Mouse (Mus musculus) left cerebral cortex, adult 2 months (tissue): ENCODE results near the gene Nfib. TPM values are rescaled to one million over a fixed set of nuclear protein-coding genes. Genes with fewer than 3 reads are reported as not detected.
A peak's percentile ranks its signal among the peaks of the same experiment; 100 is the strongest.

Experiments used
- DNase-seq, 2 experiments: peaks; one replicate each; pipeline ENCODE4 v3.0.0; 2021 to 2022; ENCODE audit warnings: low spot score in 2 of 2, mixed read lengths in 1 of 2; ENCODE audit errors: extremely low spot score in 1 of 2
- H3K27ac ChIP-seq: fragments of 200-600 bp; 2 replicates; pipeline ENCODE4 v1.8.1; 2022
- H3K4me3 ChIP-seq: fragments of 200-600 bp; 2 replicates; pipeline ENCODE4 v1.8.1; 2022
- CTCF ChIP-seq: fragments of 200-600 bp; IDR thresholded peaks from 2 replicates; pipeline ENCODE4 v1.8.1; 2022; ENCODE audit warnings: antibody characterized with exemption, mild to moderate bottlenecking, moderate library complexity
- intact Hi-C: fragments of 180-260 bp; cut with DNase I; formaldehyde crosslinking; loops from one replicate; pipeline ENCODE4 v1.15.1; 2025
- total RNA-seq, 2 experiments: library from RNA; stranded (reverse); gene quantifications; 2 replicates each; pipeline ENCODE4 v1.2.3; 2021

Gene Nfib
- total RNA-seq, 2 experiments from 2014 or later = 83.8 to 90.1 TPM

DNA sequence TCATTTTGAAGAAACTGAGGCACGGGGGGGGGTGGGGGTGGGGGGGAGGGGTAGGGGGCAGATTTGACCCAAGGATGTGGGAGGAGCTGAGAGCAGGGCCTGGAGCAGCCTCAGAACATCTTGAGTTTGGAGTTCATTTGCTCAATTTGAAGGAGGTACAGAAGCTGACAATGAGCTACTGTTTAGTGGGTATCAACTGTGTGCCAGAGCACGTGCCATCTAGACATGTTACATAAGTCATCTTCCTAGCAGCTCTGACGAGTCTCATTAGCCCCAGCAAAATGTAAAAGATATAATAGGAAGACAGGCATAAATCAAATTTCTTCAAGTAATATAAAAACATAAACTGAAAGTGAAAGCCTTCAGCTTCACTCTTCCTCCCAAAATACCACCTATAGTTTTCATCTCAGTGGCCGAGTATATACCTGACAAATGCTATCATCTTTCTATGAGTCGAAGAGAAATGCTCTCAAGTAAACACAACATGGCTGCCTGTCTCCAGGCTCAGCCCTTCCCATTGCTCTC is 165.0 kb downstream of the Nfib start:
- TF ChIP-seq CTCF = no peak
- intact Hi-C loops = loop anchor here (5.0 to 10.0 kb wide), 3 partner anchors 248 to 1363 kb away; no protein-coding TSS in a partner anchor
- no peak for DNase-seq
- no peak overlapping the region for H3K4me3 ChIP-seq
- H3K27ac ChIP-seq = peak overlapping the region; percentile 69

DNA sequence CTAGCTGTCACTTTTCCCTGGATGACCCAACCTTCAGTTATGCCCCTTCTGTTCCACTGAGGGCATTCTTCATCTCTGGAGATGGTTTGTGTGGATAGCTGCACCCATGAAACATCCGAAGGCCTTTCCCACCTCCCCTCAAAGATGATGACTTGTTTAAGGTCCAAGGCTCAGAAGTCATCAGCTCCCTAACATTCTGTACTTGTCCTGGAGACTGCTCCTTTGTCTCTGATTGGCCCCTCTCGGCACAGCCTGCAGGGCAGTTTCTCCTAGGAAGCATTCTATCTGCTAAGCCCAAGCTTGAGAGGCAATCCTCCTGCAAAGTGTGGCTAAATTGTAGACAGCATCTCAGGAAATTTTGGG is 165.5 kb downstream of the Nfib start:
- no peak for TF ChIP-seq CTCF
- DNase-seq = no peak
- intact Hi-C loops = loop anchor here (5.0 to 10.0 kb wide), 3 partner anchors 248 to 1363 kb away; no protein-coding TSS in a partner anchor
- Histone ChIP-seq H3K4me3 (no peak overlapping the region), H3K27ac (peak overlapping the region; percentile 78)

DNA sequence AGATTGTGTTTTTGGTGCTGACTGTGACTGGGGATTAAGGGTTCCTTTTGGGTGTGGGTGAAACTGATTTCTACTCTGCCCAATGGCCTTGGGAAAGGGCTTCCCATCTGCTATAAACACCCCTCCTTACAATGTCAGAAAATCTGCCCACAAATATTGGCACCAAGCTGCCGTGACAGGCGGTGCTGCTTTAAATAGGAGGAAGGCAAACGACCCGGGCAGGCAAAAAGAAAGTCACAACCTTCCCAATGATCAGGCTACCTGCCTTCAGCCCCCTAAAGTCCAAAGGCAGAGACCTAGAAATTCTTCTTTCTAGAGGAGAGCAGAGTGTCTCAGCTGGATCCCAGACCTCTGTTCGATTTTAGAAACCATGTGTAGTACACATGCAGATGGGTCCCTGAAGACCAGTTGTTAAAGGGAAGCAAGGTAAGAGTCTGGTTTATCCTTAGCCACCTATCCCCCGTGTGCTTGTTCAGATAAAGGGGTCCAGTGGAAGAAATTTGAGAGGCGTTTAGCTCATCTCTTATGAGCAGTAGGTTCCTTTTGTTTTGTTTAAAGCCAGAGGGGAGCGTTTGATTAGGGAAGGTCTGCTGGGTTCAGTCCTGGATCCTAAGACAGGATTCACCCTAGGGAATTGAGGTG is 166.0 kb downstream of the Nfib start:
- DNase-seq = no peak
- Histone ChIP-seq H3K4me3 (no peak overlapping the region), H3K27ac (peak overlapping the region; percentile 78)
- no peak for TF ChIP-seq CTCF
- intact Hi-C loops = loop anchor here (2.0 to 10.0 kb wide), 4 partner anchors 35 to 1362 kb away; no protein-coding TSS in a partner anchor

DNA sequence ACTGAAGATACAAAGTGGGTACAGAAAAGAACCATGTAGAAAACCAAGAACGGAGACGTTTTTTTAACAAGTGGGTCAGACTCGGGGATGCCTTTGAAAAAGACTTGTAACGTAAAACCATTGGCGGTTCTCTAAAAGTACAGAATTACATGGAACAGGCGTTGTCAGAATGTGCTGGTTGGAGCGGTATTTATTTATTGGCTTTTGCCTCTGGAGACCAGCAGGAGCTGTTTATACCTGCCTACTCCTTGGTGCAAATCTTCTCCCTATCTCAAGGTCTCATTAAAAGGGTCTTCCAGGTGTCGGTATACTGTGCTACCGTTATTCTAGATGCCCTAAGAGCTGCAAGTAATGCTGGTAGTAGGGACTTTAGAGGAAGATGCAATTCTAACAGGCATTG is 166.7 kb downstream of the Nfib start:
- no peak for DNase-seq
- TF ChIP-seq CTCF = no peak
- peak overlapping the region; percentile 87 for H3K27ac ChIP-seq
- intact Hi-C loops = loop anchor here (2.0 kb wide), 1 partner anchor 34 kb away; no protein-coding TSS in a partner anchor
- peak overlapping the region; percentile 53 for H3K4me3 ChIP-seq

DNA sequence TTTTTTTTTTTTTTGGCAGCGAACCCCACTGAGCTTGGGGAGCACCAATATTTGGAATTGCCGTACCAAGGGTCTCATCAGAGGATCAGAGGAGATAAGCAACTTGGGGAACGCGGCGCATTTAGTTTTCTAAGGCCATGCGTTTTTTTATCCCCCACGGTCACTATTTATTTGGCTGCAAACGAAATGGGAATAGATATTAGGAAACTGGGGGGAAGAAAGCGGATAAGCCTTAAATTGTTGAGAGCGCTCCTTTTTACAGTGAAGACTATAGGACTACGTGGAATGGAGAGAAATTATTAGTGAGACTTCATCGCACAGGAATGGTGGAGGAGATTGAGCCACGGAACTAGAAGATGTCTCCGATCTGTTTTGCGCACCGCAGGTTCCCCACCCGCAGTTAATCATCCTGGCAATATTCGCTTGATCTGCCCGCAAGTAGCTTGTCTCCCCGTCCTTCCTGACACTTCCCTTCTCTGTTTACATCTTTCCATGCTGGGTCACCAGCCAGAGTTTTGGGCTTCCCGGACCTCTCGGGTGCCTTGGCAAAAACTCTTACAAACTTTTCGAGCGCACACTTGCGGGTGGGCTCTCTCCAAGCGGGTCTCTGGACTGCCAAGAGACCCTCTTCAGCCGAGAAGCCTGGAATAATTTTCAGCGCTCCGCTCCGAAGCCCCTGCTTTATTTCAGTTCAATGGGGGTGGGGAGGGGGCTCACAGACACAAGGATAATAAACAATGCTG is 167.3 kb downstream of the Nfib start:
- intact Hi-C loops = loop anchor here (2.0 kb wide), 1 partner anchor 33 kb away; no protein-coding TSS in a partner anchor
- no peak for DNase-seq

DNA sequence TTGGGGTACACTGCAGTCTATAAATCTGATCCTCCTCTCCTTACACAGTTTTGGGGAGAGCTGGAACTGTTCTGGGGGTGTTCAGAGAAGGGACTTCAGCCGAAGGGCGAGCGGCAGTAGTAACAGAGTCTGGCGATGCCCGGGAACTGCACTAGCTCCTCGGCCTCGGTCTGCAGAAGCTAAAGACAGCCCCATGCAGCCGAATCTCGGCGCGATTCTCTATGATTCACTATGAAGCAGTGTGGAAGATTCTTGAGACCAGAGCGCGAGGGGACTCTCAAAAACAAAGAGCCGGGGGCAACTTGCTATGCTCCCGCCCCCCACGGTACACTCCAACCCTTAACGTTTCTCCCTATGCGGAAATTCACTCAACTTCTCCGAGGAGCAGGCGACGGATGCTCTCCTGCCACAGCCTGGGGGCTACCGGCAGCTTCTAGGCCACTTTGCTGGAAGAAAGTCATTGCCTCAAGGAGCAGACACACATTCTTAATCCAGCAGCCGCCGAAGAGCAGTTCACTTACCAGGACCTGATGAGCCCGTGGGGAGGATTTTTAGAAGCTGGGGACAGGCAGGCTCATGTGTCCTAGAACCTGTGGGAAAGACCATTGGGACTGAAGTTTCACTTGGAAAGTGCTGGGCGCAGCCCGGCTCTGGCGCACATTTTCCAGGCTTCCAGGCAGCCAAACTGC is 168.1 kb downstream of the Nfib start:
- H3K27ac ChIP-seq = peak overlapping the region; percentile 87
- peak overlapping the region; percentile 53 for H3K4me3 ChIP-seq
- TF ChIP-seq CTCF = no peak
- DNase-seq = peak; percentile 16 to 48
- intact Hi-C loops = loop anchor here (2.0 kb wide), 1 partner anchor 21 kb away; no protein-coding TSS in a partner anchor

More for the DNA sequence above, 167.3 kb downstream of the Nfib start:
- Histone ChIP-seq H3K4me3 (peak overlapping the region; percentile 53), H3K27ac (peak overlapping the region; percentile 87)
- TF ChIP-seq CTCF = no peak

DNA sequence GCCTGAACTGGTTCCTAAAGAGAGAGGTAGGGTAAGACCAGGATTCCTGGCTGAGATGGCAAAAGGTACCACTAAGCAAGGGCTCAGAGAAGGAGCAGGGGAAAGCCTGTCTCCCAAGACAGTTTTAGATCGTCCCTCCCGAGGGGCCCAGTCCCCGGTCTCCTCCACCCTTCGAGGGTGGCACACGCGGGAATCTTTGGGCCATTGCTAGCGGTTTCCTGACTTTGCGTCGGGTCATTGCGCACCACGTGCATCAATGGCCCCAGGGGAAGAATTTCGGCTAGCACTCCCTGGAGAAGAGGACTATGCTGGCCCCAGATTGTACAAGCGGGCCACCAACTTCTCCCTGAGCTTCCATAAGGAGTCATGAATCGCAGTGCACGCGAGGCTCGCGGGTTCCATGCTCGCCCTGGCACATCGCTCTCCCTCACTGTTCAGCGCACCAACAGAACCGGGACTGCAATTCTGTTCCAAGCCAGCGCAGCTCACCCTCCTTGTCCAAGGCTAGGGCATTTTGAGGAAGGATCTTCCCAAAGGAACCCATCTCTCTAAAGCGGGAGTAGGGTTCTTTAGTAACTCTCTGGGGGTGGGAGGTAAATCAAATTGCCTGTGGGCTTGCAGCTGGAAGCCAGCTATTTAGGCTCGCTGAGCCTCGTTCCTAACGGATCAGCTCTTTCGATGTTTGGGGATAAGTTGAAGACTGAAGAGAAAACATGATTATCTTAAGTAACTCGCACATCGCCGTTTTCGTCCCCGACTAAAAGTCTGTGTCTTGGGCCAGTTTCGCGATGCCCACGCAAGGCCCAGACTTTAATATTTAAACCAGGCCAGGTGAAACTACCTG is 168.9 kb downstream of the Nfib start:
- no peak for TF ChIP-seq CTCF
- intact Hi-C loops = loop anchor here (2.0 kb wide), 1 partner anchor 20 kb away; no protein-coding TSS in a partner anchor
- Histone ChIP-seq H3K27ac (peak overlapping the region; percentile 87), H3K4me3 (peak overlapping the region; percentile 53)
- DNase-seq = peak in 1 of 2 experiments; percentile 41

DNA sequence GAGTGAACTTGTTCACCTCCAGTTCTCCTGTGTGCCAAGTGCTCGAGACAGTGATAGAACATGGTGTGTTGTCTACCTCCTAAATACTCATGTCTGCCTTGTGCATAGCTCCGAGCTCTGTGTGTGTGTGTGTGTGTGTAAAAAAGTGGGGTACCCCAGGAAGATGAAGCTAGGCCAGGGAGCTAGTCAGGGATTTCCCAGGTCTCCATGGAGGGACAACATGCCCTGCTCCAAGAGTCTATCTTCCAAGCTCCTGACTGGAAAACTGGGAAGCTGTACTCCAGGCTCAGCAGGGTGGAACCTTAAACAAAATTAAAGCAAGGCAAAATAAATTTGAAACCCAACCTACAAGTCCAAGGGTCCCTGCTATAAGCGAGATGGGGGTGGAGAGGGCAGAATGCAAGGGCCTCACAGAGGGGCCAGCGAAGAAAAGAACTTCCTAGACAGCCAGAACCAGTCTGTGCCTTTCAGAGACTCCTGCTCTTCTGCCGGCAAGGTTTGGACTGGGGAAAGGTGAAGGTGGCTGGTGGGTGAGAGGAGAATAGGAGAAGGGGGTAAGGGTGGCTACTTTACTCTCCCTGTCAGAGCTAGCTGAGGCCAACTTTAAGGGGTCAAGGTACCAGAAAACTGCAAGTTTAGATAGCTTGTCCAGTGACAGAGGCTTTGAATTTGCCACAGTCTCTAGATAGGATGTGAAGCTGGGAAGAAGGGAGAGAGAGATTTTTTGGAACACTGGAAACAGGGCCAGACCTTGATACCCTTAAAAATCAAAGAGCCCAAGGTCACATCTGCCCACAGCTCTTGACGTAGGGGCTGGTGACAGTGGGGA is 169.7 kb downstream of the Nfib start:
- Histone ChIP-seq H3K4me3 (peak overlapping the region; percentile 53; the same call in 1 of the 2 replicates), H3K27ac (peak overlapping the region; percentile 87)
- no peak for DNase-seq
- intact Hi-C loops = loop anchor here (2.0 kb wide), 1 partner anchor 19 kb away; no protein-coding TSS in a partner anchor
- no peak for TF ChIP-seq CTCF

DNA sequence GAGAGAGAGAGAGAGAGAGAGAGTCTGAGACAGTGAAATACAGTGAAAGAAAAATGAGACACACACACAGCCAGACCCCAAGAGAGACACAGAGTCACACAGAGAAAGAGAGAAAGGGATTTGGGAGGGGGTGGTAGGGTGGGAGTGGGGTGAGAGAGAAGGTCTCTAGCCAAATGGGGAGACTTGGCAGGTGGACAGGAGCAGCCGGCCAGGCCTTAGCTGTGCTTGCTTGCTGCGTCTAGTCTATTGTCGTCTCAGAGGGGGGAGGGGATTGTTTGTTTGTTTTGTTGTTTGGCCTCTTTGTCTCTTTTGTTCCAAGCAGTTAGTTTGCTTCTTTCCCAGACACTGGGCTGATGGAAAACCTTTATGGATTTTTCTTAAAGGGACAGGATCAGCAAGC is 172.3 kb downstream of the Nfib start:
- TF ChIP-seq CTCF = no peak
- intact Hi-C loops = no loop called here
- DNase-seq = no peak
- H3K4me3 ChIP-seq = no peak overlapping the region
- H3K27ac ChIP-seq = no peak overlapping the region; the same call in 1 of the 2 replicates
